17 mouse cellular contexts compared by ENCODE assay signal in the genomic region with DNA sequence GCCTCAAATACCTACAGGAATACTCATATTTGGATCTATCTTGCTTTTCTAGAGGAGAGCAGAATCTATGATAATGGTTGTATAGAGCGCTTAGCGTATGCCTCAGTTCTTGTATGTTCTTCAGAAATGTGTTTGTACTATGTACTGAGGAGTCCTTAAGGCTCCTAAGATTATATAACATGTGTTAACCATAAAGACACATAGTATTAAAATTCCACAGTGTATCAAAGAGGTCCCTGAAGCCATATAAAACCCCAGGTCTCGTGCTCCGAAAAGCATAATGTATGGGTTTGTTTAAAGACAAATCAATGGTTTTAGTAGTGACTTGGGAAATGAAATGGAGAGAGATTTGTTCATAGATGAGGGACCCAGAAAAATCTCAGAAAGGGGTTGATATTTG.
"Had no signal": no experiment of that assay in that cellular context is flagged by ENCODE, and none has a peak within 500 bp of the region (broad histone marks: within the 10 kb centered on the region; RNA-seq: fewer than 3 reads in every experiment).

No protein-coding gene starts in this region.

- H3K4me1 ChIP-seq: neural tube, embryonic 12.5 days; neural tube, embryonic 13.5 days; neural tube, embryonic 15.5 days; stomach, embryonic 15.5 days had no signal

- H3K4me3 ChIP-seq: neural tube, embryonic 12.5 days; neural tube, embryonic 13.5 days; neural tube, embryonic 15.5 days; stomach, embryonic 15.5 days had no signal

- H3K4me2 ChIP-seq: neural tube, embryonic 12.5 days; neural tube, embryonic 13.5 days; neural tube, embryonic 15.5 days; stomach, embryonic 15.5 days had no signal

- H3K9ac ChIP-seq: neural tube, embryonic 12.5 days; neural tube, embryonic 13.5 days; neural tube, embryonic 15.5 days; stomach, embryonic 15.5 days had no signal

- H3K9me3 ChIP-seq: neural tube, embryonic 12.5 days; neural tube, embryonic 13.5 days; neural tube, embryonic 15.5 days; stomach, embryonic 15.5 days had no signal

- H3K27me3 ChIP-seq: neural tube, embryonic 12.5 days; neural tube, embryonic 13.5 days; neural tube, embryonic 15.5 days; stomach, embryonic 15.5 days had no signal

- H3K27ac ChIP-seq: neural tube, embryonic 12.5 days; neural tube, embryonic 13.5 days; neural tube, embryonic 15.5 days; stomach, embryonic 15.5 days; stomach, postnatal 0 days had no signal

- DNase-seq: retina, postnatal 1 day; right cerebral cortex, adult 18-20 months; right cerebral cortex, postnatal 14 days; right cerebral cortex, postnatal 25 days; right cerebral cortex, postnatal 4 days; spleen, adult 18-20 months; thymus, adult 18-20 months; thymus, adult 2 months; thymus, postnatal 14 days; thymus, postnatal 25 days; thymus, postnatal 36 days; thymus, postnatal 4 days had no signal

- H3K36me3 ChIP-seq: neural tube, embryonic 12.5 days; neural tube, embryonic 13.5 days; neural tube, embryonic 15.5 days; stomach, embryonic 15.5 days had no signal
